Mouse (Mus musculus) MEL (cell line): ENCODE measurements around the gene Ppp1r12a. TPM values are rescaled to one million over a fixed set of nuclear protein-coding genes. Genes with fewer than 3 reads are reported as not detected.

ENCODE experiments used
- DNase-seq: peaks from one replicate; pipeline ENCODE4 v3.0.0; 2011; ENCODE audit warnings: low read depth, low spot score
- H3K27ac ChIP-seq: 2 replicates; pipeline ENCODE4 v1.5.1; 2012; ENCODE audit warnings: low read depth, mild to moderate bottlenecking, control low read depth, low read length, moderate library complexity; ENCODE audit not compliant: control insufficient read depth
- H3K27me3 ChIP-seq, 2 experiments: fragments of 150-350 bp in 1 of 2; sonication (generic) in 1 of 2; 2 replicates each; pipeline ENCODE4 v1.6.1; 2012; ENCODE audit warnings: low read length in 2 of 2, mild to moderate bottlenecking in 2 of 2, improper control_type of control experiment in 1 of 2, moderate library complexity in 1 of 2; ENCODE audit not compliant: insufficient read depth in 2 of 2, control insufficient read depth in 1 of 2
- H3K36me3 ChIP-seq, 2 experiments: 2 replicates each; pipeline ENCODE4 v1.6.1; 2012 to 2014; ENCODE audit warnings: low read length in 2 of 2, improper control_type of control experiment in 1 of 2, inconsistent platforms in 1 of 2, mild to moderate bottlenecking in 1 of 2; ENCODE audit not compliant: insufficient read depth in 2 of 2, control insufficient read depth in 1 of 2
- H3K4me1 ChIP-seq, 2 experiments: fragments of 150-350 bp in 1 of 2; sonication (generic) in 1 of 2; 2 replicates each; pipeline ENCODE4 v1.6.1; 2012; ENCODE audit warnings: low read length in 2 of 2, improper control_type of control experiment in 1 of 2, mild to moderate bottlenecking in 1 of 2; ENCODE audit not compliant: insufficient read depth in 2 of 2, control insufficient read depth in 1 of 2
- H3K4me3 ChIP-seq, 2 experiments: fragments of 150-350 bp in 1 of 2; sonication (generic) in 1 of 2; 2 replicates each; pipeline ENCODE4 v1.5.1; 2012; ENCODE audit warnings: low read depth in 2 of 2, low read length in 2 of 2, mild to moderate bottlenecking in 2 of 2, moderate library complexity in 2 of 2, control low read depth in 1 of 2, improper control_type of control experiment in 1 of 2; ENCODE audit not compliant: control insufficient read depth in 1 of 2, insufficient read depth in 1 of 2
- H3K79me2 ChIP-seq: 2 replicates; pipeline ENCODE4 v1.6.1; 2012; ENCODE audit warnings: mild to moderate bottlenecking, low read length, moderate library complexity; ENCODE audit not compliant: control insufficient read depth, poor library complexity, insufficient read depth
- H3K9ac ChIP-seq: 2 replicates; pipeline ENCODE4 v1.6.1; 2012; ENCODE audit warnings: low read depth, mild to moderate bottlenecking, control low read depth, low read length, moderate library complexity; ENCODE audit not compliant: control insufficient read depth, poor library complexity, severe bottlenecking
- H3K9me3 ChIP-seq: fragments of 150-350 bp; sonication (generic); replicated peaks from 2 replicates; pipeline ENCODE4 v1.6.1; 2012; ENCODE audit warnings: mild to moderate bottlenecking, low read length, improper control_type of control experiment, moderate library complexity; ENCODE audit not compliant: insufficient read depth
- CHD2 ChIP-seq: IDR thresholded peaks from 2 replicates; pipeline ENCODE4 v1.6.1; 2011; ENCODE audit warnings: low read length, improper control_type of control experiment
- E2F4 ChIP-seq: IDR thresholded peaks from 2 replicates; pipeline ENCODE4 v1.6.1; 2011; ENCODE audit warnings: low read depth, low read length, improper control_type of control experiment, borderline replicate concordance
- HCFC1 ChIP-seq: IDR thresholded peaks from 2 replicates; pipeline ENCODE4 v1.6.1; 2012; ENCODE audit warnings: low read depth, mild to moderate bottlenecking, inconsistent platforms, low read length, improper control_type of control experiment, moderate library complexity
- KAT2A ChIP-seq: conservative IDR thresholded peaks from 2 replicates; pipeline ENCODE4 v1.6.1; 2012; ENCODE audit warnings: low read depth, low read length, improper control_type of control experiment, inconsistent platforms
- MAFK ChIP-seq: IDR thresholded peaks from 2 replicates; pipeline ENCODE4 v1.6.1; 2011; ENCODE audit warnings: low read depth, mild to moderate bottlenecking, low read length, improper control_type of control experiment, borderline replicate concordance
- MAZ ChIP-seq: IDR thresholded peaks from 2 replicates; pipeline ENCODE4 v1.6.1; 2012; ENCODE audit warnings: low read depth, mild to moderate bottlenecking, inconsistent platforms, low read length, improper control_type of control experiment
- NRF1 ChIP-seq: IDR thresholded peaks from 2 replicates; pipeline ENCODE4 v1.6.1; 2014; ENCODE audit warnings: low read depth, mild to moderate bottlenecking, inconsistent platforms, low read length, improper control_type of control experiment, moderate library complexity; ENCODE audit not compliant: poor library complexity, insufficient read depth, severe bottlenecking
- RCOR1 ChIP-seq: IDR thresholded peaks from 2 replicates; pipeline ENCODE4 v1.6.1; 2012; ENCODE audit warnings: low read depth, mild to moderate bottlenecking, inconsistent platforms, low read length, improper control_type of control experiment
- TBP ChIP-seq: IDR thresholded peaks from 2 replicates; pipeline ENCODE4 v1.8.0; 2011; ENCODE audit warnings: low read depth, low read length, improper control_type of control experiment
- ZC3H11A ChIP-seq: IDR thresholded peaks from 2 replicates; pipeline ENCODE4 v1.6.1; 2012; ENCODE audit warnings: low read depth, mild to moderate bottlenecking, inconsistent platforms, low read length, improper control_type of control experiment
- ZMIZ1 ChIP-seq: IDR thresholded peaks from 2 replicates; pipeline ENCODE4 v1.6.1; 2012; ENCODE audit warnings: low read depth, mild to moderate bottlenecking, inconsistent platforms, low read length, improper control_type of control experiment, moderate library complexity
- polyA plus RNA-seq, 2 experiments: library from polyadenylated mRNA; stranded (reverse) in 1 of 2; unstranded in 1 of 2; fragments of >175 nt in 1 of 2; fragments of >200 nt in 1 of 2; gene quantifications; 2 replicates each; pipeline versions ENCODE4 v1.2.1 to v1.2.4; 2012; ENCODE audit warnings: low replicate concordance in 2 of 2, low read depth in 1 of 2; ENCODE audit not compliant: insufficient read length in 2 of 2, insufficient read depth in 1 of 2, missing spikeins in 1 of 2
- total RNA-seq: library from RNA; depleted of rRNA; stranded (reverse); fragments of 300-350 nt; gene quantifications from 2 replicates; pipeline ENCODE4 v1.2.3, GENCODE M21; 2012

Ppp1r12a gene
- total and polyA plus RNA-seq, 3 experiments = 46.5 to 86.6 (median 59.1) TPM

DNA sequence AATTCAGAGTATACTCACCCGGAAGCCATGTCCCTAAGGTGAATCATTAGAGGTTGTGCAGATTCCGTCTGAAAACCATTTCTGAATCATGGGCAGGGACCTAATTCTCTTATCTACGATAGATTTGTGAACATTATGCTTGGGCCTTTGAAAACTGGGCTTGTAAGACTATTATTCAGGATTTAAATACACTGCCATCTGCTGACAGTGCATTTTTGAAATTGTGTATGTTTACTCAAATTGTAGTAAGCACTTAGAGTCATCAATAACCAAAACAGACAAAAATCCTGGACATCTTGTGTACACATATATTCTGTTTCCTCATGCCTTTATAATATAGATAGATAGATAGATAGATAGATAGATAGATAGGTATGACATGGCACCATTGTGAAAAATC, 19.9 kb downstream of the Ppp1r12a start:
- Histone ChIP-seq H3K79me2 (peaks cover 58% of the 10 kb centered on the region), H3K4me1 (peaks cover 20 to 28% of the 10 kb centered on the region in 2 experiments), H3K27me3 (no peaks in the 10 kb centered on the region), H3K36me3 (peaks cover 0 to 43% of the 10 kb centered on the region in 2 experiments; a peak in 3 of 4 replicates), H3K9ac (no peak overlapping the region), H3K27ac (no peak overlapping the region), H3K9me3 (no peaks in the 10 kb centered on the region), H3K4me3 (no peak overlapping the region)
- TF ChIP-seq KAT2A (no peak), MAFK (peak; percentile 71)
- DNase-seq = no peak

DNA sequence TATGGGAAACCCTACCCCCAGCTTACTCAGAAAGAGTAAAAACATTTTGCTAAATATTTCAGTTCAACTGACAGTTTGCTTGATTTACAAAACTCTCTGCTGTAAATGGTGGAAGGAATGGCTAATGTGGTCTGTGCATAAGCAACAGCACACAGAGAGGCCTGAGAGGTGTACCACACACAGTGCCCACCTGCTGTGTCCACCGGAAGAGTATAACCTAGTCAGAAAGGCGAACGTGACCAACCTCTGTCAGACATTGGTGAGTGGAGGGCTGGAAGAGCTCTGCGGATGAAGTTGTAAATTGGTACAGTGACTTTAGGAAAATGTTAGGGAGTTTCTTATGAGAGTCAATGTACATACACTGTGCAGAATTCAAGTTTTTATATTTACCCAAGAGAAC, 20.4 kb downstream of the Ppp1r12a start:
- TF ChIP-seq HCFC1 (no peak), MAZ (no peak)
- Histone ChIP-seq H3K4me1 (peaks cover 20 to 28% of the 10 kb centered on the region in 2 experiments), H3K27me3 (no peaks in the 10 kb centered on the region), H3K27ac (no peak overlapping the region), H3K9ac (no peak overlapping the region), H3K4me3 (no peak overlapping the region), H3K9me3 (no peaks in the 10 kb centered on the region), H3K79me2 (peaks cover 61% of the 10 kb centered on the region), H3K36me3 (peaks cover 0 to 43% of the 10 kb centered on the region in 2 experiments; a peak in 3 of 4 replicates)
- no peak for DNase-seq

DNA sequence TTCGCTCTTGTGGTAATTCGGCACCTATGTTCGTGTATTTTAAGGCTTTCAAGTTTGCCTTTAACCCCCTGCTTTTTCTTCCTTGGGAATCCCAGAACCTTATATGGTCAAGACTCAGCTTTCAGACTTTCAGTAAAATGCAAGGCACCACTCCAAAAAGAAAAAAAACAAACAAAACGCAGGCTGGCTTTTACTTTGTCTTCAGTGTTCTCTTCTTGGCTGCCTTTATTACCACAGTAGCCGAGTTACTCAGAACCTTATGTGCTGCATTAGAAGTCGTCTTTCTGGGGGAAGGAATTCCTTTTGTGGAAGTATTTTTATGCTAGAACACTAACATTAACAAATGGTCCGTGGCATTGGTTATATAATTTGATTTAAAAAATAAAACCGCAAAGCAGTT, 22.8 kb downstream of the Ppp1r12a start:
- Histone ChIP-seq H3K4me3 (no peak overlapping the region), H3K36me3 (peaks cover 0 to 24% of the 10 kb centered on the region in 2 experiments; a peak in 3 of 4 replicates), H3K27ac (no peak overlapping the region), H3K4me1 (peaks cover 11 to 12% of the 10 kb centered on the region in 2 experiments), H3K27me3 (no peaks in the 10 kb centered on the region)
- DNase-seq = no peak
- TF ChIP-seq MAZ = no peak
- no peak for TF ChIP-seq TBP
- TF ChIP-seq RCOR1 = no peak
- TF ChIP-seq CHD2 = no peak
- TF ChIP-seq ZMIZ1 = no peak
- TF ChIP-seq ZC3H11A = no peak
- no peak for TF ChIP-seq E2F4
- TF ChIP-seq NRF1 = no peak
- TF ChIP-seq, all 39 proteins: peak for 0
- no peaks in the 10 kb centered on the region for H3K9me3 ChIP-seq
- peaks cover 55% of the 10 kb centered on the region for H3K79me2 ChIP-seq
- no peak overlapping the region for H3K9ac ChIP-seq
